Mouse (Mus musculus) heart, embryonic 11.5 days (tissue): ENCODE results near the gene Hmcn2. TPM values are rescaled to one million over a fixed set of nuclear protein-coding genes. Genes with fewer than 3 reads are reported as not detected.

Experiments used
- ATAC-seq: fragments of 200-750 bp; cut with Nextera tagmentation; replicated peaks from 2 replicates; pipeline ENCODE4 v1.8.0; 2017; ENCODE audit warnings: moderate library complexity; ENCODE audit not compliant: insufficient number of reproducible peaks, low FRiP score, low TSS enrichment
- H3K27ac ChIP-seq: fragments of 300-500 bp; sonication (generic); 2 replicates; pipeline ENCODE4 v1.5.1; 2014; ENCODE audit warnings: mild to moderate bottlenecking, low read depth, low read length
- H3K27me3 ChIP-seq: fragments of 300-500 bp; sonication (generic); 2 replicates; pipeline ENCODE4 v1.6.1; 2014; ENCODE audit warnings: mild to moderate bottlenecking, low read length, mixed read lengths; ENCODE audit not compliant: control insufficient read depth, insufficient read depth
- H3K36me3 ChIP-seq: fragments of 300-500 bp; sonication (generic); 2 replicates; pipeline ENCODE4 v1.6.1; 2014; ENCODE audit warnings: mild to moderate bottlenecking, low read length, moderate library complexity, mixed read lengths; ENCODE audit not compliant: control insufficient read depth, insufficient read depth
- H3K4me1 ChIP-seq: fragments of 300-500 bp; sonication (generic); 2 replicates; pipeline ENCODE4 v1.6.1; 2014; ENCODE audit warnings: low read length; ENCODE audit not compliant: control insufficient read depth, insufficient read depth
- H3K4me2 ChIP-seq: fragments of 300-500 bp; sonication (generic); 2 replicates; pipeline ENCODE4 v1.6.1; 2014; ENCODE audit warnings: mild to moderate bottlenecking, moderate library complexity
- H3K4me3 ChIP-seq: fragments of 300-500 bp; sonication (generic); 2 replicates; pipeline ENCODE4 v1.5.1; 2014; ENCODE audit warnings: low read depth, low read length
- H3K9ac ChIP-seq: fragments of 300-500 bp; sonication (generic); 2 replicates; pipeline ENCODE4 v1.6.1; 2014; ENCODE audit warnings: mild to moderate bottlenecking, low read depth, low read length, moderate library complexity
- H3K9me3 ChIP-seq: fragments of 300-500 bp; sonication (generic); replicated peaks from 2 replicates; pipeline ENCODE4 v1.6.1; 2016; ENCODE audit warnings: low read length; ENCODE audit not compliant: control insufficient read depth
- WGBS: fragments of 180-500 bp; shearing (Covaris S2); extraction: QIAGEN DNeasy Blood & Tissue Kit; methylation state at CpG from one replicate; pipeline ENCODE4 v1.1.7; 2014; ENCODE audit not compliant: insufficient replicate concordance; 5-methylcytosine and 5-hydroxymethylcytosine counted together
- polyA plus RNA-seq: library from polyadenylated mRNA; unstranded; fragments of >200 nt; fragmentation: Nextera tagmentation; extraction: Ambion mirVana; gene quantifications from 2 replicates; pipeline ENCODE4 v1.2.1, GENCODE M21; 2014

Gene Hmcn2
- polyA plus RNA-seq, 1 experiment from 2014 or later: 0.27 TPM

- H3K4me1 ChIP-seq: peaks cover 3% of the 10 kb centered on the region; the same call in 1 of the 2 replicates
- H3K4me2 ChIP-seq: no peak overlapping the region
- H3K36me3 ChIP-seq: no peaks in the 10 kb centered on the region
- no peak for ATAC-seq
- no peak overlapping the region for H3K9ac ChIP-seq
- no peak overlapping the region for H3K27ac ChIP-seq
- no peak overlapping the region for H3K4me3 ChIP-seq
- no peaks in the 10 kb centered on the region for H3K9me3 ChIP-seq
- peaks cover 28% of the 10 kb centered on the region for H3K27me3 ChIP-seq
- 65% methylated on average over 10 of the region's 10 CpGs for WGBS
Measured at GRCm38 (mm10) chr2:31434746-31435145, 120.5 kb downstream of the Hmcn2 start.

DNA sequence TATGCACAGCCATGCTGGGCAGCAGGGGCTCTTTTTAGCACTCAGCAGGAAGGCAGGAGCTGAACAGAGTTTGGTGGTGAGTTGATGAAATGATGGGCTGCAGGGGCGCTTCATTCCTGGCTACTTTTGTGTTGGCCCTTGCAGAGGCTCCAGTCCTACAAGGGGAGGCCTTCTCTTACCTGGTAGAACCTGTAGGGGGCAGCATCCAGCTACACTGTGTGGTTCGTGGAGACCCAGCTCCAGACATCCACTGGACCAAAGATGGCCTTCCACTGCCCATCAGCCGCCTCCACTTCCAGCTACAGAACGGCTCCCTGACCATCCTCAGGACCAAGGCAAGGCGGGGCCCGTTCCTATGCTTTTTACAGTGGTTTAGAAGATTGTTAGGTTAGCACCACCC lies 121.4 kb downstream of the Hmcn2 start:
- peaks cover 3% of the 10 kb centered on the region; the same call in 1 of the 2 replicates for H3K4me1 ChIP-seq
- 37% methylated on average over 6 of the region's 6 CpGs for WGBS
- H3K9ac ChIP-seq: no peak overlapping the region
- no peak for ATAC-seq
- H3K27ac ChIP-seq: no peak overlapping the region
- H3K27me3 ChIP-seq: peaks cover 24% of the 10 kb centered on the region
- H3K4me2 ChIP-seq: no peak overlapping the region
- no peaks in the 10 kb centered on the region for H3K9me3 ChIP-seq
- H3K36me3 ChIP-seq: no peaks in the 10 kb centered on the region
- H3K4me3 ChIP-seq: no peak overlapping the region

GRCm38 (mm10) chr2:31437480-31438245 lies 123.4 kb downstream of the Hmcn2 start:
- H3K9me3 ChIP-seq: no peaks in the 10 kb centered on the region
- H3K4me1 ChIP-seq: peaks cover 3% of the 10 kb centered on the region; the same call in 1 of the 2 replicates
- no peak overlapping the region for H3K4me3 ChIP-seq
- peaks cover 14% of the 10 kb centered on the region for H3K27me3 ChIP-seq
- H3K9ac ChIP-seq: no peak overlapping the region
- no peak overlapping the region for H3K27ac ChIP-seq
- 60% methylated on average over 14 of the region's 14 CpGs for WGBS
- no peak overlapping the region for H3K4me2 ChIP-seq
- no peaks in the 10 kb centered on the region for H3K36me3 ChIP-seq
- ATAC-seq: no peak

- Histone ChIP-seq H3K27ac (no peak overlapping the region), H3K36me3 (no peaks in the 10 kb centered on the region), H3K27me3 (peaks cover 11% of the 10 kb centered on the region), H3K4me3 (no peak overlapping the region), H3K9ac (no peak overlapping the region), H3K4me2 (no peak overlapping the region), H3K9me3 (no peaks in the 10 kb centered on the region), H3K4me1 (peaks cover 3% of the 10 kb centered on the region; the same call in 1 of the 2 replicates)
- 84% methylated on average over 6 of the region's 6 CpGs for WGBS
- ATAC-seq: no peak
Measured at GRCm38 (mm10) chr2:31439576-31439975, 125.4 kb downstream of the Hmcn2 start.

DNA sequence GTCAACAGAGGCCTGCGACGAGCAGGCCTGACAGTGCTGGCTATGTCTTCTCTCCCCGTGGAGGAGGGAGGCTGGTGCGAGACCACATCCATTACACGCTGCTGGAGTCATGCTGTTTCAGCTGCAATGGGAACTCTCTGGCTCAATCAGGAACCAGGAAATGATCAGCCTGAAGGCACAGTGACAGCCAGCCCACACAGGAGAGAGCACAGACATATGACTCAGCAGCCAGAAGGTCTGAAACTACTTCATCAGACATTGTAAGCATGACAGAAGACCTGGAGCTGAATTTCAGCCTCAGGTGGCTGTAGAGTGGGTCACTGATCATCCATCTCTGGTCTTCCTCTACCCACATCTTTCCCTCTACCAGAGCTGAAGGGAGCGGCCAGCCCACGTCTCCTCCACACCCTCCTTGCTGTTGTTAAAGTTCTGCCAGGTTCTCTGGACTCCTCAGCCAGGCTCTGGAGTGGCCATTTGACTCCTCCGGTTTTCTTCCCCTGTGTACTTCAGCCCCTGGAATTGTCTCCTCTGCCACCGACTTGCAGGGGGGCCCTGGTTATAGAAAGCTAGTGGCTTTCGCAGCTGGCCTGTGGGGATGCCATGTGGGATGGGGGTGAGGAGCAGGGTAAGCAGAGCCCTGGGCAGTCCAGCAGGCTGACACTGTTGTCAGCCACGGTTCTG lies 128.4 kb downstream of the Hmcn2 start:
- Histone ChIP-seq H3K36me3 (no peaks in the 10 kb centered on the region), H3K4me1 (peaks cover 2% of the 10 kb centered on the region; the same call in 1 of the 2 replicates), H3K4me2 (no peak overlapping the region), H3K9me3 (no peaks in the 10 kb centered on the region), H3K9ac (no peak overlapping the region), H3K27ac (no peak overlapping the region), H3K27me3 (0 out of 2 replicates have a peak, but pooled peaks cover 3% of the 10 kb centered on the region), H3K4me3 (no peak overlapping the region)
- 60% methylated on average over 11 of the region's 11 CpGs for WGBS
- no peak for ATAC-seq

- Histone ChIP-seq H3K27ac (no peak overlapping the region), H3K36me3 (no peaks in the 10 kb centered on the region), H3K9ac (no peak overlapping the region), H3K4me1 (peaks cover 11% of the 10 kb centered on the region), H3K4me2 (no peak overlapping the region), H3K9me3 (no peaks in the 10 kb centered on the region), H3K4me3 (no peak overlapping the region), H3K27me3 (0 out of 2 replicates have a peak, but pooled peaks cover 3% of the 10 kb centered on the region)
- WGBS: 82% methylated on average over 4 of the region's 4 CpGs
- no peak for ATAC-seq
Measured at GRCm38 (mm10) chr2:31446036-31446435, 131.8 kb downstream of the Hmcn2 start.

GRCm38 (mm10) chr2:31446456-31446855 lies 132.2 kb downstream of the Hmcn2 start:
- Histone ChIP-seq H3K9ac (no peak overlapping the region), H3K4me1 (peaks cover 11% of the 10 kb centered on the region), H3K9me3 (no peaks in the 10 kb centered on the region), H3K27ac (no peak overlapping the region), H3K27me3 (0 out of 2 replicates have a peak, but pooled peaks cover 3% of the 10 kb centered on the region), H3K4me3 (no peak overlapping the region), H3K4me2 (no peak overlapping the region), H3K36me3 (no peaks in the 10 kb centered on the region)
- WGBS: 62% methylated on average over 4 of the region's 4 CpGs
- ATAC-seq: no peak

- peaks cover 11% of the 10 kb centered on the region for H3K4me1 ChIP-seq
- no peak for ATAC-seq
- H3K9me3 ChIP-seq: no peaks in the 10 kb centered on the region
- 74% methylated on average over 2 of the region's 2 CpGs for WGBS
- H3K9ac ChIP-seq: no peak overlapping the region
- no peaks in the 10 kb centered on the region for H3K36me3 ChIP-seq
- H3K27ac ChIP-seq: no peak overlapping the region
- no peak overlapping the region for H3K4me2 ChIP-seq
- no peak overlapping the region for H3K4me3 ChIP-seq
- H3K27me3 ChIP-seq: 0 out of 2 replicates have a peak, but pooled peaks cover 3% of the 10 kb centered on the region
Measured at GRCm38 (mm10) chr2:31447536-31447935, 133.3 kb downstream of the Hmcn2 start.
